Mouse (Mus musculus) MEL-GATA-1-ER (cell line): ENCODE data around the gene Pbx2.
"Not testable (repeated sequence)": the region's sequence is repeated elsewhere in the genome, so short reads cannot be mapped to it uniquely, and the experiment has no call there.

Experiments
- DNase-seq: peaks from one replicate; pipeline ENCODE4 v3.0.0-alpha.2; 2012; ENCODE audit warnings: low read depth; ENCODE audit errors: extremely low read depth

The Pbx2 gene

GRCm38 (mm10) chr17:34591029-34591993 is at the start of gene Pbx2:
TSS of gene Pbx2 (plus strand) at chr17:34591266.
- DNase-seq, result no peak

GRCm38 (mm10) chr17:34543567-34543966 is 47.5 kb upstream of the Pbx2 start:
- DNase-seq, result not testable (repeated sequence)

GRCm38 (mm10) chr17:34546797-34547196 is 44.3 kb upstream of the Pbx2 start:
- DNase-seq, result no peak

- DNase-seq, result no peak
These were observed 43.5 kb upstream of the Pbx2 start for GRCm38 (mm10) chr17:34547601-34548000.

GRCm38 (mm10) chr17:34549156-34549555 is 41.9 kb upstream of the Pbx2 start:
- no peak for DNase-seq

GRCm38 (mm10) chr17:34549843-34550242 is 41.2 kb upstream of the Pbx2 start:
- DNase-seq, result no peak

- peak; percentile 39 for DNase-seq
These were observed 35.6 kb upstream of the Pbx2 start for GRCm38 (mm10) chr17:34555483-34555882.

- DNase-seq, result no peak
These were observed 34.7 kb upstream of the Pbx2 start for GRCm38 (mm10) chr17:34556406-34556805.

- DNase-seq, result no peak
These were observed 33.7 kb upstream of the Pbx2 start for GRCm38 (mm10) chr17:34557411-34557810.

- no peak for DNase-seq
These were observed 31.9 kb upstream of the Pbx2 start for GRCm38 (mm10) chr17:34559116-34559515.

GRCm38 (mm10) chr17:34559895-34560294 is 31.2 kb upstream of the Pbx2 start:
- peak; percentile 39 for DNase-seq

- DNase-seq, result peak; percentile 56
These were observed 30.6 kb upstream of the Pbx2 start for GRCm38 (mm10) chr17:34560438-34560837.

GRCm38 (mm10) chr17:34561200-34561599 is 29.9 kb upstream of the Pbx2 start:
- peak; percentile 85 for DNase-seq

- DNase-seq, result no peak
These were observed 28.5 kb upstream of the Pbx2 start for GRCm38 (mm10) chr17:34562595-34562994.

- no peak for DNase-seq
These were observed 27.7 kb upstream of the Pbx2 start for GRCm38 (mm10) chr17:34563354-34563753.

- no peak for DNase-seq
These were observed 27.1 kb upstream of the Pbx2 start, which contains the start of gene Notch4 for GRCm38 (mm10) chr17:34564003-34564421. TSS of gene Notch4 (plus strand) at chr17:34564268.

GRCm38 (mm10) chr17:34564796-34565195 is 26.3 kb upstream of the Pbx2 start:
- no peak for DNase-seq

- no peak for DNase-seq
These were observed 23.8 kb upstream of the Pbx2 start for GRCm38 (mm10) chr17:34567311-34567710.

- DNase-seq, result no peak
These were observed 22.6 kb upstream of the Pbx2 start for GRCm38 (mm10) chr17:34568421-34568820.

- DNase-seq, result no peak
These were observed 21.1 kb upstream of the Pbx2 start for GRCm38 (mm10) chr17:34569919-34570318.

GRCm38 (mm10) chr17:34571875-34572274 is 19.2 kb upstream of the Pbx2 start:
- no peak for DNase-seq

- DNase-seq, result no peak
These were observed 18.7 kb upstream of the Pbx2 start for GRCm38 (mm10) chr17:34572361-34572760.

GRCm38 (mm10) chr17:34576577-34576976 is 14.5 kb upstream of the Pbx2 start:
- no peak for DNase-seq
